Mouse (Mus musculus) limb, embryonic 10.5 days (tissue): ENCODE measurements around the gene Isg20l2. TPM values are rescaled to one million over a fixed set of nuclear protein-coding genes. Genes with fewer than 3 reads are reported as not detected.
A peak's percentile ranks its signal among the peaks of the same experiment; 100 is the strongest.

ENCODE experiments used
- DNase-seq: peaks from one replicate; pipeline ENCODE4 v3.0.0-alpha.2; 2017; ENCODE audit warnings: low spot score
- H3K27ac ChIP-seq: fragments of 300-500 bp; sonication (generic); 2 replicates; pipeline ENCODE4 v1.5.1; 2016; ENCODE audit warnings: mild to moderate bottlenecking
- H3K27me3 ChIP-seq: fragments of 300-500 bp; sonication (generic); 2 replicates; pipeline ENCODE4 v1.6.1; 2016; ENCODE audit warnings: low read depth, mild to moderate bottlenecking; ENCODE audit not compliant: poor library complexity, severe bottlenecking
- H3K36me3 ChIP-seq: fragments of 300-500 bp; sonication (generic); 2 replicates; pipeline ENCODE4 v1.6.1; 2016; ENCODE audit warnings: mild to moderate bottlenecking, moderate library complexity
- H3K4me1 ChIP-seq: fragments of 300-500 bp; sonication (generic); 2 replicates; pipeline ENCODE4 v1.6.1; 2016
- H3K4me3 ChIP-seq: fragments of 300-500 bp; sonication (generic); 2 replicates; pipeline ENCODE4 v1.5.1; 2016; ENCODE audit warnings: mild to moderate bottlenecking, moderate library complexity
- H3K9me3 ChIP-seq: fragments of 300-500 bp; sonication (generic); replicated peaks from 2 replicates; pipeline ENCODE4 v1.6.1; 2016; ENCODE audit warnings: mild to moderate bottlenecking
- WGBS: fragments of 180-500 bp; shearing (Covaris S2); methylation state at CpG from one replicate; pipeline ENCODE4 v1.1.7; 2016; 5-methylcytosine and 5-hydroxymethylcytosine counted together
- polyA plus RNA-seq: library from polyadenylated mRNA; unstranded; fragments of >200 nt; fragmentation: Nextera tagmentation; extraction: Ambion mirVana; gene quantifications from 2 replicates; pipeline ENCODE4 v1.2.1, GENCODE M21; 2016

Gene Isg20l2
- polyA plus RNA-seq, 1 experiment from 2014 or later, result 86.0 TPM

DNA sequence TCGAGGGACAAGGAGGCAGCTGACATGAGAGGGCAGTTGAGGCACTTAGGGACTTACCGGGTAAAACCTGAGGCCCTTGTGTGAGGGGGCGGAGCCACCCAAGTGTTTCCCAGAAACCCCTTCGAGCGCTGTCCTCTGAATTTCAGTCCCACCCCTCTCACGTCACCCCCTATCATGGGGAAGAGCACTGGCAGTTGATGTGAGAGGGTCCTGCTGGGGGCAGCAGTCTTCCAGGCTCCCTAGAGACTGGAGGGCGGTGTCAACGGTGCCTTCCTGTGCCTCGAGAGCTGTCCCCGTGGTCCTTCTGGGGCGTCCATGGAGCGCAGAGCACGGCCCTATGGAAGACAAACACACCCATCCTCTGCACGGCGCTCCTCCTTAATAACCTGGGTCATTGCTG, 57.5 kb downstream of the Isg20l2 start:
- Histone ChIP-seq H3K4me1 (peaks cover 56% of the 10 kb centered on the region), H3K27me3 (peaks cover 70% of the 10 kb centered on the region)
- 1% methylated on average over 15 of the region's 15 CpGs for WGBS

DNA sequence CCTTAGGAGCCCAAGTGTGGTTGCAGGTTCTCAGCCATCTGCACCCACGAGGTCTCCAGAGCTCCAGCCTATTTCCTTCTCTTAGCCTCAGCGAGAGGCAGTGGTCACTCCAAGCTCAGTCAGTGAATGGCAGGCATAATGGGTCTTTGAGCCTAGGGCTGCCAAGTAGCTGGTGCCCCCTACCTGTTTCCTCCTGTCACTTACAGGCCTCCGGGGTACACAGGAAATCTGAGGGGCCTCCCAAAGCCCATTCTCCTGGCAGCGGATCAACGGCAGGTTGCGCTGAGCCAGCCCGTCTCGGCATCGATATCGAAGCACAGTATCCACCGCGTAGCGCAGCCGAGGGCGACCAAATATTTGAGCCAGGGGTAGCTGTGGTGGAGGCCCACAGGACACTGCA, 58.0 kb downstream of the Isg20l2 start:
- H3K27ac ChIP-seq, result no peak overlapping the region
- no peaks in the 10 kb centered on the region for H3K36me3 ChIP-seq
- H3K4me1 ChIP-seq, result peaks cover 52% of the 10 kb centered on the region
- no peaks in the 10 kb centered on the region for H3K9me3 ChIP-seq
- peak overlapping the region; percentile 50 for H3K4me3 ChIP-seq
- WGBS, result 8% methylated on average over 15 of the region's 15 CpGs
- DNase-seq, result no peak
- peaks cover 74% of the 10 kb centered on the region for H3K27me3 ChIP-seq

More for the DNA sequence above, 57.5 kb downstream of the Isg20l2 start:
- Histone ChIP-seq H3K4me3 (peak overlapping the region; percentile 50), H3K36me3 (no peaks in the 10 kb centered on the region), H3K9me3 (no peaks in the 10 kb centered on the region), H3K27ac (peak overlapping the region; percentile 59; the same call in 1 of the 2 replicates)
- DNase-seq, result no peak

DNA sequence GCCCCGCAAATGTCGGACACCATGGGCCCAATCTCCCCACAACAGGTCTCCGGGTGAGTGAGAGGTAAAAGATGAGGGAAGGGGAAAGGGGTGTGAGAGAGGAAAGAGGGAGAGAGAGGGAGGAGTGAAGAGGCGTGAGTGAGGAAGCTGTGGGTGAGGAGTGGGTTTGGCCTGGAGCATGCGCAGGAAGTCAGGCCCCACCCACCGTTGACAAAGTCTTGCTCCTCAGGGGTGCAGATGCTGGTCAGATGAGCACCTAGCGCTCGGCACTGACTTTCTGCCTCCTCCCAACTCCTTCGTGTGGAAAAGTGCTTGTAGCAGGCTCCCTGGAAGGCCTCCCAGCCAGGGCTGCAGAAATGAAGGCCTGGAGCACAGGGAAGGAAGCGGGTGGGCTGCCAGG, 59.8 kb downstream of the Isg20l2 start:
- Histone ChIP-seq H3K36me3 (no peaks in the 10 kb centered on the region), H3K4me1 (peaks cover 38% of the 10 kb centered on the region), H3K27ac (no peak overlapping the region), H3K4me3 (no peak overlapping the region), H3K27me3 (peaks cover 86% of the 10 kb centered on the region), H3K9me3 (no peaks in the 10 kb centered on the region)
- 34% methylated on average over 10 of the region's 10 CpGs for WGBS
- no peak for DNase-seq

Other genes starting within 250 kb of the Isg20l2 start
- gene Lrrc71, start 181.7 kb upstream of the Isg20l2 start, polyA plus RNA-seq, result 0.31 and 0.43 TPM in 2 replicates
- gene Ntrk1, start 135.2 kb upstream of the Isg20l2 start, polyA plus RNA-seq, result 0.28 and 0.29 TPM in 2 replicates
- gene Insrr, start 133.4 kb upstream of the Isg20l2 start, polyA plus RNA-seq, result 0.05 and 0.16 TPM in 2 replicates
- 13.8 and 17.7 TPM in 2 replicates for gene Pear1, start 106.0 kb upstream of the Isg20l2 start, polyA plus RNA-seq
- 0.13 TPM in 1 of 2 replicates, not detected in the other for gene Sh2d2a, start 83.6 kb upstream of the Isg20l2 start, polyA plus RNA-seq
- gene Prcc, start 44.7 kb upstream of the Isg20l2 start, polyA plus RNA-seq, result 17.5 and 20.5 TPM in 2 replicates
- 272 and 313 TPM in 2 replicates for gene Hdgf, start 24.0 kb upstream of the Isg20l2 start, polyA plus RNA-seq
- 75.0 and 81.3 TPM in 2 replicates for gene Mrpl24, start 10.8 kb upstream of the Isg20l2 start, polyA plus RNA-seq
- gene Rrnad1, start 403 bp downstream of the Isg20l2 start, polyA plus RNA-seq, result 21.1 and 21.7 TPM in 2 replicates
- 944 and 1,066 TPM in 2 replicates for gene Crabp2, start 18.4 kb downstream of the Isg20l2 start, polyA plus RNA-seq
- 13.5 and 14.6 TPM in 2 replicates for gene Nes, start 40.8 kb downstream of the Isg20l2 start, polyA plus RNA-seq
- gene Bcan, start 69.9 kb downstream of the Isg20l2 start, polyA plus RNA-seq, result not detected in 2 replicates
- 0.06 TPM in 1 of 2 replicates, not detected in the other for gene Hapln2, start 97.3 kb downstream of the Isg20l2 start, polyA plus RNA-seq
- gene Gpatch4, start 112.8 kb downstream of the Isg20l2 start, polyA plus RNA-seq, result 42.4 and 53.4 TPM in 2 replicates
- 132 and 148 TPM in 2 replicates for gene Naxe, start 128.2 kb downstream of the Isg20l2 start, polyA plus RNA-seq
- gene Ttc24, start 148.0 kb downstream of the Isg20l2 start, polyA plus RNA-seq, result not detected in 2 replicates
- 23.1 and 26.7 TPM in 2 replicates for gene Iqgap3, start 151.7 kb downstream of the Isg20l2 start, polyA plus RNA-seq
- 12.3 and 14.0 TPM in 2 replicates for gene Mef2d, start 212.1 kb downstream of the Isg20l2 start, polyA plus RNA-seq